Mouse (Mus musculus) hindbrain, embryonic 16.5 days (tissue): ENCODE results near the gene Iqsec1. TPM values are rescaled to one million over a fixed set of nuclear protein-coding genes. Genes with fewer than 3 reads are reported as not detected.

Source experiments
- ATAC-seq: fragments of 200-750 bp; cut with Nextera tagmentation; 2 replicates; pipeline ENCODE4 v1.8.0; 2017; ENCODE audit warnings: moderate TSS enrichment, moderate library complexity
- H3K27ac ChIP-seq: fragments of 300-500 bp; sonication (generic); 2 replicates; pipeline ENCODE4 v1.5.1; 2014; ENCODE audit warnings: low read depth, mild to moderate bottlenecking, control low read depth, low read length, moderate library complexity
- H3K27me3 ChIP-seq: fragments of 300-500 bp; sonication (generic); replicated peaks from 2 replicates; pipeline ENCODE4 v1.6.1; 2014; ENCODE audit warnings: low read length; ENCODE audit not compliant: control insufficient read depth, insufficient read depth
- H3K36me3 ChIP-seq: fragments of 300-500 bp; sonication (generic); 2 replicates; pipeline ENCODE4 v1.6.1; 2014; ENCODE audit warnings: mild to moderate bottlenecking, low read length, moderate library complexity, mixed read lengths; ENCODE audit not compliant: control insufficient read depth, insufficient read depth
- H3K4me1 ChIP-seq: fragments of 300-500 bp; sonication (generic); 2 replicates; pipeline ENCODE4 v1.6.1; 2014; ENCODE audit warnings: low read depth, low read length; ENCODE audit not compliant: control insufficient read depth, insufficient read depth
- H3K4me2 ChIP-seq: fragments of 300-500 bp; sonication (generic); 2 replicates; pipeline ENCODE4 v1.6.1; 2014; ENCODE audit warnings: mild to moderate bottlenecking, low read length, control low read depth, moderate library complexity
- H3K4me3 ChIP-seq: fragments of 300-500 bp; sonication (generic); 2 replicates; pipeline ENCODE4 v1.5.1; 2014; ENCODE audit warnings: mild to moderate bottlenecking, low read length, control low read depth, moderate library complexity
- H3K9ac ChIP-seq: fragments of 300-500 bp; sonication (generic); 2 replicates; pipeline ENCODE4 v1.6.1; 2014; ENCODE audit warnings: low read depth, mild to moderate bottlenecking, control low read depth, low read length, moderate library complexity
- H3K9me3 ChIP-seq: fragments of 300-500 bp; sonication (generic); 2 replicates; pipeline ENCODE4 v1.6.1; 2014; ENCODE audit warnings: mild to moderate bottlenecking, low read length, moderate library complexity; ENCODE audit not compliant: control insufficient read depth
- WGBS: fragments of 180-500 bp; shearing (Covaris S2); extraction: QIAGEN DNeasy Blood & Tissue Kit; methylation state at CpG from one replicate; pipeline ENCODE4 v1.1.7; 2014; 5-methylcytosine and 5-hydroxymethylcytosine counted together
- polyA plus RNA-seq: library from polyadenylated mRNA; unstranded; fragments of >200 nt; fragmentation: Nextera tagmentation; extraction: Ambion mirVana; gene quantifications from 2 replicates; pipeline ENCODE4 v1.2.1, GENCODE M21; 2015

The Iqsec1 gene
- polyA plus RNA-seq, 1 experiment from 2014 or later: 25.8 TPM

DNA sequence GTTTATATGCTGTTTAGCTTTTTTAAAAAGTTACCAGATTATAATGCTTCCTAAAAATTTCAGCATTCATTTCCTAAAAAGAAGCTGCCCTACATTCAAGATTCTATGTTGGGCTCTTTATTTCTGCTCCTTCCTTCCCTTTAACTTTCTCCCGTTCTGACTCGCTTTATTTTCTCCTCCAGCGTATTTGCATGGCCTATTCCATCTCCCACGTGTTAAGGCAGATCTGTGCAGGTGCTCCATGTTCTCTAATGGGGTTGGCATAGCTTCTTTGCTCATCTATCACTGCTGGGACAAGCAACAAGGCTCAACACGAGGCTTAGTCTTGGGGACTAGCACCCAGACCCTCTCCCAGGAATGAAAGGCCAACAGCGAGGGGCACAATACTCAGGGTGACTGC is 75.7 kb downstream of the Iqsec1 start:
- no peaks in the 10 kb centered on the region for H3K4me1 ChIP-seq
- H3K27me3 ChIP-seq: no peaks in the 10 kb centered on the region
- no peak overlapping the region for H3K4me3 ChIP-seq
- WGBS: 80% methylated on average over 6 of the region's 6 CpGs
- H3K27ac ChIP-seq: no peak overlapping the region
- no peaks in the 10 kb centered on the region for H3K9me3 ChIP-seq
- H3K4me2 ChIP-seq: no peak overlapping the region
- no peaks in the 10 kb centered on the region for H3K36me3 ChIP-seq
- H3K9ac ChIP-seq: no peak overlapping the region
- no peak for ATAC-seq

- ATAC-seq: no peak
Observed at GRCm38 (mm10) chr6:90904143-90904542, 84.3 kb downstream of the Iqsec1 start.

DNA sequence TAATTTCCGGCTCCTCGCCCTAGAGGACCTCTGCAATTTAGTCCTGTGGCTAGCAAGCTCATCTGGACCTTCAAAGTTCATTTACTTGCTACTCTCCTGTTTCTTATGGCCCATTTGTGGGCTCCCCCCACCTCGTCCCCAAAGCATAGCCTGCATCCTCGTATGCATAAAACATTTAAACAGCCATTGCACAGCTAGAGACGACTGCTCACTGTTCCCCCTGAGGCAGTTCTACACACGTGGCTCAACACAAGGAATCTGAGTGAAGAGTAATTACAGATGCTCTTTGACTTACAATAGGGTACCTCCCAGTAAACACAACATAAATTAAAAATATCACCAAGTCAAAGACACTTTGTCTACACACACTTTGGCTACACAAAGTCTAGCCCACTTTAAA is 88.2 kb downstream of the Iqsec1 start:
- Histone ChIP-seq H3K36me3 (no peaks in the 10 kb centered on the region), H3K27ac (no peak overlapping the region), H3K27me3 (no peaks in the 10 kb centered on the region), H3K4me1 (0 out of 2 replicates have a peak, but pooled peaks cover 3% of the 10 kb centered on the region), H3K9ac (no peak overlapping the region), H3K4me2 (no peak overlapping the region), H3K4me3 (no peak overlapping the region), H3K9me3 (no peaks in the 10 kb centered on the region)
- WGBS: 53% methylated on average over 6 of the region's 6 CpGs
- no peak for ATAC-seq

More at GRCm38 (mm10) chr6:90904143-90904542, 84.3 kb downstream of the Iqsec1 start:
- Histone ChIP-seq H3K9ac (no peak overlapping the region), H3K27ac (no peak overlapping the region), H3K4me2 (no peak overlapping the region), H3K36me3 (no peaks in the 10 kb centered on the region), H3K4me3 (no peak overlapping the region), H3K4me1 (0 out of 2 replicates have a peak, but pooled peaks cover 3% of the 10 kb centered on the region), H3K27me3 (no peaks in the 10 kb centered on the region), H3K9me3 (no peaks in the 10 kb centered on the region)
- 97% methylated on average over 2 of the region's 2 CpGs for WGBS

DNA sequence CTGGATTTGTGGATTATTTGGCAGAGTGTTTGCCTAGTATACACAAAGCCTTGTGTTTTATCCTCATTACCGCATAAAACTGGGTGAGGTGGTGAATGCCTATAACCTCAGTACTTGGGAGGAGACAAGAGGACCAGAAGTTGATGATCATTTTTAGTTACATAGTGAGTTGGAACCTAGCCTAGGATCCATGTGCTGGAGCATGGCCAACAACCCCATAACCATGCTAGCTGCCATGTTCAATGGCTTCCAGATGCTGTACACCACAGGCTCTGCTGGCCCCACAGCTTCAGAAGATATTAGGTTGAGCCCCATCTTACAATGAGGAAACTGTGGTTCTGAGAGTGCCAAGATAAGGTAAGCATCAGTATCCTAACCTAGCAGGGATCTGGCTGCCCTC is 89.2 kb downstream of the Iqsec1 start:
- WGBS: 97% methylated on average over 1 of the region's 1 CpGs
- no peak overlapping the region for H3K4me3 ChIP-seq
- H3K27ac ChIP-seq: no peak overlapping the region
- H3K4me1 ChIP-seq: 0 out of 2 replicates have a peak, but pooled peaks cover 3% of the 10 kb centered on the region
- no peaks in the 10 kb centered on the region for H3K36me3 ChIP-seq
- H3K9ac ChIP-seq: no peak overlapping the region
- no peaks in the 10 kb centered on the region for H3K27me3 ChIP-seq
- no peak for ATAC-seq
- no peak overlapping the region for H3K4me2 ChIP-seq
- no peaks in the 10 kb centered on the region for H3K9me3 ChIP-seq

DNA sequence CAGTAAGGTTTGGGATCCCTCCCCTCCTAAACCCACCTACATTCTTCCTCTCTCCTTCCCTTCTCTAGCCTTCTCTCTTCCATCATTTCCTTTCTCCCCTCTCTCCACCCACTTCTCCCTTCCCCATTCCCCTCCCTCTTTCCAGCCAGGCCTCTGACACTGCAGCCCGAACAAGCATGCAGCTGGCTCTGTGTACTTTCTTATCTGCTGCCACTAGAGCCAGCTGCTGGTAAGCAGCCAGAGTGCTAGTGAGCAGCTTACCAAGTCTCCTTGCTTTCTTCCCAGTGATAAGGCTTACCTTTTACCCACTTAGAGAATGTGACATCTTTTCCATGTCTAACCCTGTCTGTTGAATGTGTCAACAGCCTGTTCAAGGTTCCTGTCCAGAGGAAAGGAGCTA is 90.4 kb downstream of the Iqsec1 start:
- ATAC-seq: no peak
- 52% methylated on average over 1 of the region's 1 CpGs for WGBS

GRCm38 (mm10) chr6:90892401-90892800 is 96.1 kb downstream of the Iqsec1 start:
- no peak overlapping the region for H3K9ac ChIP-seq
- no peak for ATAC-seq
- no peaks in the 10 kb centered on the region for H3K27me3 ChIP-seq
- H3K9me3 ChIP-seq: no peaks in the 10 kb centered on the region
- H3K27ac ChIP-seq: no peak overlapping the region
- H3K36me3 ChIP-seq: no peaks in the 10 kb centered on the region
- H3K4me3 ChIP-seq: no peak overlapping the region
- H3K4me1 ChIP-seq: no peaks in the 10 kb centered on the region; the same call in 1 of the 2 replicates
- 92% methylated on average over 1 of the region's 1 CpGs for WGBS
- no peak overlapping the region for H3K4me2 ChIP-seq

More for the DNA sequence above, 90.4 kb downstream of the Iqsec1 start:
- H3K4me1 ChIP-seq: 0 out of 2 replicates have a peak, but pooled peaks cover 3% of the 10 kb centered on the region
- H3K4me3 ChIP-seq: no peak overlapping the region
- H3K27ac ChIP-seq: no peak overlapping the region
- H3K36me3 ChIP-seq: no peaks in the 10 kb centered on the region
- H3K9ac ChIP-seq: no peak overlapping the region
- H3K27me3 ChIP-seq: no peaks in the 10 kb centered on the region
- no peak overlapping the region for H3K4me2 ChIP-seq
- no peaks in the 10 kb centered on the region for H3K9me3 ChIP-seq

DNA sequence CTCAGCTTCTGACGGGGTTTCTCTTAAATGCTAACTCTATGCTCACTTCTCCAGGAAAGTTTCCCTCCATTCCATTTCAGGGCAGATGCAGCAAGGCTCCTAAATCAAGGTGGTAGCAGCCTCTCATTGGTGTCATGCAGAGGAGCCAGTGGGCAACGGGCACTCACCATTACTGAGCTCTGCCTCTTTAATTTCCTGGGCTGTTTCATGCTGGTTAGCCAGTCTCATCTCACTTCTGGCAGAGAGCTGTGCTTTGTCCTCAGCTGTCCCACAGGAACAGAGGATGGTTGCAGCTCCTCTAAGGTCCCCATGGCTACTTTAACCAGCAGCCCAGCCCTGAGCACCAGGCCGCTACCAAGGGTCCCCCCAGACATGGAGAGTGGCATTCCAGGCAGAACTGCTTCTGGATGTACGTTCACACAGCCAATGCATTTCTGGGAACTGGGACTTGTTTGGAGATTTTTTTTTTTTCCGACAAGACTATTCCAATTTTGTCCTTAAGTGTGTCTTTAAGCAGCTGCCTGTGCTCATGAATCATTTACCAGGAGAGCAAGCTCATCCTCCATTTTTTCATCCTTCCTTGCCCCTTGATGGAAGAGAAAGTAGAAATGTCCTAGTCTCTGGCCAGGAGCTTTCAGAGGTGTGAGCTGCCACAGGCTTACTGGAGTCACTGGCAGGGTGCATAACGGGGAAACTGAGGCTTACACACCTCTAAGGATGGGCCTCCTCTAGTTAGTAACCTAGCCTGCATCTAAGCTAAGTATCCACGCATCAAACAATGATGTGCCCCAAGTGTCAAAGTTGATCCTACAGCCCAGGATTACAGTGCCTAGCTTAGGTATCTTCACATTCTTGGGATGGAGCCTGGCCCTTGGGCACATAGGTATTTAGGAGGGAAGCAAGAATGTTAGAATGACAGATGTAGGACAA is 98.9 kb downstream of the Iqsec1 start:
- WGBS: 74% methylated on average over 7 of the region's 7 CpGs
- Histone ChIP-seq H3K4me2 (no peak overlapping the region), H3K36me3 (no peaks in the 10 kb centered on the region), H3K27me3 (no peaks in the 10 kb centered on the region), H3K9me3 (no peaks in the 10 kb centered on the region), H3K9ac (no peak overlapping the region), H3K4me3 (no peak overlapping the region), H3K4me1 (no peaks in the 10 kb centered on the region; the same call in 1 of the 2 replicates), H3K27ac (no peak overlapping the region)
- no peak for ATAC-seq

DNA sequence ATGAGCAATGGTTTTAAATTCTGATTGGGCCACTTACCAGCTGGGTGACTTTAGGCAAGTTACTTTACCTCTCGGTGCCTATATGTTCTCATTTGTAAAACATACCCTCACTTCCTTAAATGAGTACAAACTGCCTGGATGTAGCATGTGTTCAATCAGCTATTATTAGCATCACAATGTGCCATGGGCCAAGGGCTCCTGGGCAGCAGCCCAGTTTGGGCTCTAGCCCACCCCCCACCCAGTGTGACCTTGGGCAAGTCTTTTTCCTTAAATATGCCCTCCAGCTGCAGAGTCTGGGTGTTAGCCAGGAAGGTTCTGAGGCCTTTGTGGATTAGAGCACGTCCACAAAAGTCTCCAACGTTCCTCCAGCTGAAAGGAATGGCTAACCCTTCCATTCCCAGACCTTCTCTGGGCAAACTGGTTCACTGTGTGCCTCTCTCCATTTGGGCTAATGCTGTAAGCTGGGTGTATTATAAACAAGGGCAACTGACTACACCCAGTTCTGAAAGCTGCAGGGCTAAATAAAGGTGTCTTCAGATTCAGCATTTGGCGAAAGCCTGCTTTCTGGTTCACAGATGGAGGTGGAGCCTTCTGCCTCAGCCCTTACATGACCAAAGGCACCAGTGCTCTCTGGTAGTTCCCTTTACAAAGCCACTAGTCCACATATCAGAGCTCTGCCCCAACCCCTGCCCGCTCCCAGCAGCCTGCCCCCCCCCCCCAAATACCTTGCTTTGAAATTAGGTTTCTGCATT is 101.3 kb downstream of the Iqsec1 start:
- H3K9ac ChIP-seq: no peak overlapping the region
- no peaks in the 10 kb centered on the region; the same call in 1 of the 2 replicates for H3K4me1 ChIP-seq
- 70% methylated on average over 5 of the region's 5 CpGs for WGBS
- ATAC-seq: no peak
- H3K9me3 ChIP-seq: no peaks in the 10 kb centered on the region
- no peak overlapping the region for H3K4me2 ChIP-seq
- H3K27me3 ChIP-seq: no peaks in the 10 kb centered on the region
- no peak overlapping the region for H3K4me3 ChIP-seq
- no peaks in the 10 kb centered on the region for H3K36me3 ChIP-seq
- no peak overlapping the region for H3K27ac ChIP-seq

- Histone ChIP-seq H3K27ac (no peak overlapping the region), H3K36me3 (no peaks in the 10 kb centered on the region), H3K27me3 (no peaks in the 10 kb centered on the region), H3K9me3 (no peaks in the 10 kb centered on the region), H3K9ac (no peak overlapping the region), H3K4me3 (no peak overlapping the region), H3K4me1 (no peaks in the 10 kb centered on the region; the same call in 1 of the 2 replicates), H3K4me2 (no peak overlapping the region)
- WGBS: 86% methylated on average over 1 of the region's 1 CpGs
- ATAC-seq: no peak; the same call in 1 of the 2 replicates
Observed at GRCm38 (mm10) chr6:90885626-90886025, 102.9 kb downstream of the Iqsec1 start.
